Mouse (Mus musculus): ENCODE results near the gene Ppa2. TPM values are rescaled to one million over a fixed set of nuclear protein-coding genes. Genes with fewer than 3 reads are reported as not detected.
A peak's percentile ranks its signal among the peaks of the same experiment; 100 is the strongest.

Ppa2 gene
- polyA plus RNA-seq, 1 experiment from 2014 or later, result 111 TPM

- WGBS, result 92% methylated on average over 10 of the region's 10 CpGs
- Histone ChIP-seq H3K9ac (ENCODE audit: low read length) (no peak overlapping the region), H3K4me2 (ENCODE audit: low read depth, low read length) (no peak overlapping the region), H3K27me3 (ENCODE audit: control insufficient read depth, insufficient read depth, low read depth, low read length) (no peaks in the 10 kb centered on the region), H3K27ac (ENCODE audit: low read length) (no peak overlapping the region), H3K4me3 (ENCODE audit: low read length) (no peak overlapping the region), H3K36me3 (ENCODE audit: control insufficient read depth, insufficient read depth, low read length) (peaks cover 2% of the 10 kb centered on the region; the same call in 1 of the 2 replicates), H3K9me3 (ENCODE audit: control insufficient read depth, low read length) (no peaks in the 10 kb centered on the region), H3K4me1 (replicated peaks; ENCODE audit: control insufficient read depth, insufficient read depth, low read length) (no peaks in the 10 kb centered on the region; the same call in 1 of the 2 replicates)
- ATAC-seq (ENCODE audit: low read depth), result no peak
These were observed 12.0 kb downstream of the Ppa2 start for GRCm38 (mm10) chr3:133321928-133322327.

- no peak for ATAC-seq (ENCODE audit: low read depth)
- H3K27me3 ChIP-seq (ENCODE audit: control insufficient read depth, insufficient read depth, low read depth, low read length), result no peaks in the 10 kb centered on the region
- no peak overlapping the region for H3K9ac ChIP-seq (ENCODE audit: low read length)
- H3K9me3 ChIP-seq (ENCODE audit: control insufficient read depth, low read length), result no peaks in the 10 kb centered on the region
- peaks cover 2% of the 10 kb centered on the region; the same call in 1 of the 2 replicates for H3K36me3 ChIP-seq (ENCODE audit: control insufficient read depth, insufficient read depth, low read length)
- 64% methylated on average over 4 of the region's 4 CpGs for WGBS
- H3K27ac ChIP-seq (ENCODE audit: low read length), result no peak overlapping the region
- no peak overlapping the region for H3K4me3 ChIP-seq (ENCODE audit: low read length)
- H3K4me1 ChIP-seq (replicated peaks; ENCODE audit: control insufficient read depth, insufficient read depth, low read length), result no peaks in the 10 kb centered on the region; the same call in 1 of the 2 replicates
- H3K4me2 ChIP-seq (ENCODE audit: low read depth, low read length), result no peak overlapping the region
These were observed 12.6 kb downstream of the Ppa2 start for GRCm38 (mm10) chr3:133322552-133322951.

GRCm38 (mm10) chr3:133325135-133325534 is 15.2 kb downstream of the Ppa2 start:
- Histone ChIP-seq H3K4me3 (ENCODE audit: low read length) (no peak overlapping the region), H3K36me3 (ENCODE audit: control insufficient read depth, insufficient read depth, low read length) (peaks cover 2% of the 10 kb centered on the region; the same call in 1 of the 2 replicates), H3K27ac (ENCODE audit: low read length) (no peak overlapping the region), H3K9me3 (ENCODE audit: control insufficient read depth, low read length) (no peaks in the 10 kb centered on the region), H3K4me2 (ENCODE audit: low read depth, low read length) (no peak overlapping the region), H3K9ac (ENCODE audit: low read length) (no peak overlapping the region), H3K27me3 (ENCODE audit: control insufficient read depth, insufficient read depth, low read depth, low read length) (no peaks in the 10 kb centered on the region), H3K4me1 (replicated peaks; ENCODE audit: control insufficient read depth, insufficient read depth, low read length) (no peaks in the 10 kb centered on the region)
- 63% methylated on average over 5 of the region's 5 CpGs for WGBS
- no peak for ATAC-seq (ENCODE audit: low read depth)

DNA sequence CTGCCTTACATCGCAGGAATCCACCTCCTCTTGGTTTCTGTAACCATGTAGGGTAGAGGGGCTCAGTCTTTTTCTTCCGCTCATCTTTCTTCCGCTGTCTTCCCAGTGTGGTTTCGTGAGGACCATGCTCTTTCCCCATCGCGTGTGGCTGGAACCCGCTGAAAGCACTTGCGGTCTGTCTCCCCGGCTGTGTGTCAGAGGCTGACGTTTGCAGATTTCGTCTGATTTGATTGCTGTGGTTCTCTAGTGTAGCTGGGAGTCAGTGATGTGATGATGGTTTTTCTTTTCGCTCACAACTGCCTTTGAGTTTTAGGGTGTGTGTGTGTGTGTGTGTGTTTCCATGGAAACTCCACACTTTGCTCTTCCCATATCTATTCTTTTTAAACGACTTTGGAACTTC is 18.6 kb downstream of the Ppa2 start:
- no peak for ATAC-seq (ENCODE audit: low read depth)
- Histone ChIP-seq H3K27ac (ENCODE audit: low read length) (no peak overlapping the region), H3K9me3 (ENCODE audit: control insufficient read depth, low read length) (no peaks in the 10 kb centered on the region), H3K36me3 (ENCODE audit: control insufficient read depth, insufficient read depth, low read length) (no peaks in the 10 kb centered on the region), H3K4me3 (ENCODE audit: low read length) (no peak overlapping the region), H3K4me2 (ENCODE audit: low read depth, low read length) (no peak overlapping the region), H3K27me3 (ENCODE audit: control insufficient read depth, insufficient read depth, low read depth, low read length) (no peaks in the 10 kb centered on the region), H3K4me1 (replicated peaks; ENCODE audit: control insufficient read depth, insufficient read depth, low read length) (0 out of 2 replicates have a peak, but pooled peaks cover 4% of the 10 kb centered on the region), H3K9ac (ENCODE audit: low read length) (no peak overlapping the region)
- WGBS, result 81% methylated on average over 13 of the region's 13 CpGs

DNA sequence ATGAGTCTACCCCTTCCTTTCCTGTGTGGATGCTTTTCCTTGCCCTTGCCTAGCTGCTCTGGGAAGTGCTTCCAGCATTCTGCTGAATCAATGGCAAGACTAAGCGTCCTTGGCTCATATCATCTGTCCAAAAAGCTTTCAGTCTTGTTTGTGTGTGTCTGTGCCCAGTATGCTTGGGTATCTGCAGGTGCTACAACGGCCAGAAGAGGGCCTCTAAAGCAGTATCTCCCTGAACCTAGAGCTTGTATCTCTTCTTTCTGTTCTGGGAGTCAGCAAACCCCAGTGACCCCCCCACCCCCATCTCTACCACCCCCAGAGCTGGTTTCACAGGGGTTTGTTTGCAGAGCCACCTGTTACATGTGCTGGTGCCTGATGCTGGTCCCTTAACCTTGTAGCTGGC is 19.5 kb downstream of the Ppa2 start:
- H3K4me1 ChIP-seq (replicated peaks; ENCODE audit: control insufficient read depth, insufficient read depth, low read length), result 0 out of 2 replicates have a peak, but pooled peaks cover 4% of the 10 kb centered on the region
- no peak overlapping the region for H3K4me3 ChIP-seq (ENCODE audit: low read length)
- no peak overlapping the region for H3K27ac ChIP-seq (ENCODE audit: low read length)
- H3K9ac ChIP-seq (ENCODE audit: low read length), result no peak overlapping the region
- H3K9me3 ChIP-seq (ENCODE audit: control insufficient read depth, low read length), result no peaks in the 10 kb centered on the region
- no peaks in the 10 kb centered on the region for H3K27me3 ChIP-seq (ENCODE audit: control insufficient read depth, insufficient read depth, low read depth, low read length)
- H3K4me2 ChIP-seq (ENCODE audit: low read depth, low read length), result no peak overlapping the region
- WGBS, result 74% methylated on average over 2 of the region's 2 CpGs
- no peak for ATAC-seq (ENCODE audit: low read depth)
- no peaks in the 10 kb centered on the region for H3K36me3 ChIP-seq (ENCODE audit: control insufficient read depth, insufficient read depth, low read length)

- H3K36me3 ChIP-seq (ENCODE audit: control insufficient read depth, insufficient read depth, low read length), result no peaks in the 10 kb centered on the region
These were observed 21.4 kb downstream of the Ppa2 start for GRCm38 (mm10) chr3:133331184-133331866.

GRCm38 (mm10) chr3:133332280-133332679 is 22.4 kb downstream of the Ppa2 start:
- no peaks in the 10 kb centered on the region for H3K9me3 ChIP-seq (ENCODE audit: control insufficient read depth, low read length)

More at GRCm38 (mm10) chr3:133331184-133331866, 21.4 kb downstream of the Ppa2 start:
- no peaks in the 10 kb centered on the region for H3K9me3 ChIP-seq (ENCODE audit: control insufficient read depth, low read length)
- 43% methylated on average over 15 of the region's 15 CpGs for WGBS
- H3K4me1 ChIP-seq (replicated peaks; ENCODE audit: control insufficient read depth, insufficient read depth, low read length), result 0 out of 2 replicates have a peak, but pooled peaks cover 4% of the 10 kb centered on the region
- H3K4me2 ChIP-seq (ENCODE audit: low read depth, low read length), result peak overlapping the region; percentile 3; the same call in 1 of the 2 replicates
- H3K27me3 ChIP-seq (ENCODE audit: control insufficient read depth, insufficient read depth, low read depth, low read length), result no peaks in the 10 kb centered on the region
- peak overlapping the region; percentile 35 for H3K27ac ChIP-seq (ENCODE audit: low read length)
- H3K9ac ChIP-seq (ENCODE audit: low read length), result no peak overlapping the region
- H3K4me3 ChIP-seq (ENCODE audit: low read length), result no peak overlapping the region
- ATAC-seq (ENCODE audit: low read depth), result peak; percentile 60

GRCm38 (mm10) chr3:133333267-133334170 is 23.6 kb downstream of the Ppa2 start:
- Histone ChIP-seq H3K27me3 (ENCODE audit: control insufficient read depth, insufficient read depth, low read depth, low read length) (no peaks in the 10 kb centered on the region), H3K36me3 (ENCODE audit: control insufficient read depth, insufficient read depth, low read length) (no peaks in the 10 kb centered on the region), H3K4me2 (ENCODE audit: low read depth, low read length) (no peak overlapping the region), H3K27ac (ENCODE audit: low read length) (peak overlapping the region; percentile 59; the same call in 1 of the 2 replicates), H3K9ac (ENCODE audit: low read length) (no peak overlapping the region), H3K4me3 (ENCODE audit: low read length) (no peak overlapping the region), H3K4me1 (replicated peaks; ENCODE audit: control insufficient read depth, insufficient read depth, low read length) (0 out of 2 replicates have a peak, but pooled peaks cover 4% of the 10 kb centered on the region), H3K9me3 (ENCODE audit: control insufficient read depth, low read length) (no peaks in the 10 kb centered on the region)
- ATAC-seq (ENCODE audit: low read depth), result peak; percentile 78
- 71% methylated on average over 15 of the region's 15 CpGs for WGBS

More at GRCm38 (mm10) chr3:133332280-133332679, 22.4 kb downstream of the Ppa2 start:
- Histone ChIP-seq H3K4me1 (replicated peaks; ENCODE audit: control insufficient read depth, insufficient read depth, low read length) (0 out of 2 replicates have a peak, but pooled peaks cover 4% of the 10 kb centered on the region), H3K27ac (ENCODE audit: low read length) (no peak overlapping the region), H3K36me3 (ENCODE audit: control insufficient read depth, insufficient read depth, low read length) (no peaks in the 10 kb centered on the region), H3K4me2 (ENCODE audit: low read depth, low read length) (no peak overlapping the region), H3K9ac (ENCODE audit: low read length) (no peak overlapping the region), H3K4me3 (ENCODE audit: low read length) (no peak overlapping the region), H3K27me3 (ENCODE audit: control insufficient read depth, insufficient read depth, low read depth, low read length) (no peaks in the 10 kb centered on the region)
- 85% methylated on average over 5 of the region's 5 CpGs for WGBS
- ATAC-seq (ENCODE audit: low read depth), result no peak

GRCm38 (mm10) chr3:133334691-133335090 is 24.8 kb downstream of the Ppa2 start:
- ATAC-seq (ENCODE audit: low read depth), result no peak

More at GRCm38 (mm10) chr3:133334691-133335090, 24.8 kb downstream of the Ppa2 start:
- H3K27ac ChIP-seq (ENCODE audit: low read length), result no peak overlapping the region
- WGBS, result 79% methylated on average over 5 of the region's 5 CpGs
- no peaks in the 10 kb centered on the region for H3K36me3 ChIP-seq (ENCODE audit: control insufficient read depth, insufficient read depth, low read length)
- no peak overlapping the region for H3K9ac ChIP-seq (ENCODE audit: low read length)
- no peaks in the 10 kb centered on the region for H3K27me3 ChIP-seq (ENCODE audit: control insufficient read depth, insufficient read depth, low read depth, low read length)
- H3K4me1 ChIP-seq (replicated peaks; ENCODE audit: control insufficient read depth, insufficient read depth, low read length), result peaks cover 6% of the 10 kb centered on the region
- no peak overlapping the region for H3K4me2 ChIP-seq (ENCODE audit: low read depth, low read length)
- H3K9me3 ChIP-seq (ENCODE audit: control insufficient read depth, low read length), result no peaks in the 10 kb centered on the region
- no peak overlapping the region for H3K4me3 ChIP-seq (ENCODE audit: low read length)

Data from lung, embryonic 16.5 days (tissue).